Mouse (Mus musculus) intestine, embryonic 15.5 days (tissue): ENCODE results near the gene Kcnma1. TPM values are rescaled to one million over a fixed set of nuclear protein-coding genes. Genes with fewer than 3 reads are reported as not detected.

Source experiments
- ATAC-seq: fragments of 200-750 bp; cut with Nextera tagmentation; 2 replicates; pipeline ENCODE4 v1.8.0; 2017; ENCODE audit warnings: moderate TSS enrichment, moderate library complexity
- H3K27ac ChIP-seq: fragments of 300-500 bp; sonication (generic); 2 replicates; pipeline ENCODE4 v1.5.1; 2015; ENCODE audit warnings: mild to moderate bottlenecking, inconsistent platforms
- H3K27me3 ChIP-seq: fragments of 300-500 bp; sonication (generic); replicated peaks from 2 replicates; pipeline ENCODE4 v1.6.1; 2015; ENCODE audit warnings: inconsistent platforms
- H3K36me3 ChIP-seq: fragments of 300-500 bp; sonication (generic); 2 replicates; pipeline ENCODE4 v1.6.1; 2015; ENCODE audit warnings: inconsistent platforms
- H3K4me1 ChIP-seq: fragments of 300-500 bp; sonication (generic); replicated peaks from 2 replicates; pipeline ENCODE4 v1.6.1; 2015; ENCODE audit warnings: inconsistent platforms
- H3K4me2 ChIP-seq: fragments of 300-500 bp; sonication (generic); replicated peaks from 2 replicates; pipeline ENCODE4 v1.6.1; 2015; ENCODE audit warnings: mild to moderate bottlenecking, inconsistent platforms
- H3K4me3 ChIP-seq: fragments of 300-500 bp; sonication (generic); replicated peaks from 2 replicates; pipeline ENCODE4 v1.5.1; 2015; ENCODE audit warnings: inconsistent platforms
- H3K9ac ChIP-seq: fragments of 300-500 bp; sonication (generic); 2 replicates; pipeline ENCODE4 v1.6.1; 2015; ENCODE audit warnings: inconsistent platforms
- H3K9me3 ChIP-seq: fragments of 300-500 bp; sonication (generic); 2 replicates; pipeline ENCODE4 v1.6.1; 2016; ENCODE audit warnings: inconsistent platforms
- WGBS: fragments of 180-500 bp; shearing (Covaris S2); methylation state at CpG from one replicate; pipeline ENCODE4 v1.1.7; 2015; 5-methylcytosine and 5-hydroxymethylcytosine counted together
- polyA plus RNA-seq: library from polyadenylated mRNA; unstranded; fragments of >200 nt; fragmentation: Nextera tagmentation; extraction: Ambion mirVana; gene quantifications from 2 replicates; pipeline ENCODE4 v1.2.1, GENCODE M21; 2015

Kcnma1 gene
- polyA plus RNA-seq, 1 experiment from 2014 or later: 7.4 TPM

- Histone ChIP-seq H3K36me3 (no peaks in the 10 kb centered on the region), H3K27ac (no peak overlapping the region), H3K4me2 (no peak overlapping the region), H3K9ac (no peak overlapping the region), H3K4me1 (no peaks in the 10 kb centered on the region), H3K9me3 (no peaks in the 10 kb centered on the region), H3K27me3 (no peaks in the 10 kb centered on the region), H3K4me3 (no peak overlapping the region)
- ATAC-seq: no peak
- 66% methylated on average over 4 of the region's 4 CpGs for WGBS
Observed at GRCm38 (mm10) chr14:23635903-23636302, 378.4 kb downstream of the Kcnma1 start.

GRCm38 (mm10) chr14:23633011-23633595 lies 381.2 kb downstream of the Kcnma1 start:
- H3K9ac ChIP-seq: no peak overlapping the region
- H3K9me3 ChIP-seq: no peaks in the 10 kb centered on the region
- H3K36me3 ChIP-seq: no peaks in the 10 kb centered on the region
- ATAC-seq: no peak
- no peak overlapping the region for H3K4me2 ChIP-seq
- no peaks in the 10 kb centered on the region for H3K27me3 ChIP-seq
- WGBS: 67% methylated on average over 5 of the region's 5 CpGs
- no peaks in the 10 kb centered on the region for H3K4me1 ChIP-seq
- no peak overlapping the region for H3K27ac ChIP-seq
- no peak overlapping the region for H3K4me3 ChIP-seq

GRCm38 (mm10) chr14:23626925-23627324 lies 387.4 kb downstream of the Kcnma1 start:
- Histone ChIP-seq H3K4me3 (no peak overlapping the region), H3K4me1 (no peaks in the 10 kb centered on the region), H3K9me3 (no peaks in the 10 kb centered on the region), H3K9ac (no peak overlapping the region), H3K27ac (no peak overlapping the region), H3K4me2 (no peak overlapping the region), H3K36me3 (no peaks in the 10 kb centered on the region), H3K27me3 (no peaks in the 10 kb centered on the region)
- WGBS: 37% methylated on average over 6 of the region's 6 CpGs
- ATAC-seq: no peak

- H3K9me3 ChIP-seq: no peaks in the 10 kb centered on the region
- H3K4me2 ChIP-seq: no peak overlapping the region
- 42% methylated on average over 2 of the region's 2 CpGs for WGBS
- no peak overlapping the region for H3K9ac ChIP-seq
- no peak for ATAC-seq
- no peaks in the 10 kb centered on the region for H3K27me3 ChIP-seq
- no peaks in the 10 kb centered on the region for H3K36me3 ChIP-seq
- H3K4me1 ChIP-seq: no peaks in the 10 kb centered on the region
- H3K4me3 ChIP-seq: no peak overlapping the region
- no peak overlapping the region for H3K27ac ChIP-seq
Observed at GRCm38 (mm10) chr14:23626114-23626513, 388.2 kb downstream of the Kcnma1 start.

GRCm38 (mm10) chr14:23625436-23625835 lies 388.9 kb downstream of the Kcnma1 start:
- no peak for ATAC-seq
- Histone ChIP-seq H3K9me3 (no peaks in the 10 kb centered on the region), H3K36me3 (no peaks in the 10 kb centered on the region), H3K9ac (no peak overlapping the region), H3K27ac (no peak overlapping the region), H3K4me1 (no peaks in the 10 kb centered on the region), H3K27me3 (no peaks in the 10 kb centered on the region), H3K4me3 (no peak overlapping the region), H3K4me2 (no peak overlapping the region)
- WGBS: 94% methylated on average over 6 of the region's 6 CpGs

- no peak overlapping the region for H3K9ac ChIP-seq
- H3K9me3 ChIP-seq: no peaks in the 10 kb centered on the region
- WGBS: 79% methylated on average over 1 of the region's 1 CpGs
- no peak overlapping the region for H3K4me2 ChIP-seq
- H3K36me3 ChIP-seq: no peaks in the 10 kb centered on the region
- ATAC-seq: no peak
- H3K4me3 ChIP-seq: no peak overlapping the region
- H3K27me3 ChIP-seq: no peaks in the 10 kb centered on the region
- no peaks in the 10 kb centered on the region for H3K4me1 ChIP-seq
- no peak overlapping the region for H3K27ac ChIP-seq
Observed at GRCm38 (mm10) chr14:23624455-23624854, 389.8 kb downstream of the Kcnma1 start.

- no peak overlapping the region for H3K27ac ChIP-seq
- 72% methylated on average over 2 of the region's 2 CpGs for WGBS
- no peaks in the 10 kb centered on the region for H3K36me3 ChIP-seq
- no peak overlapping the region for H3K4me2 ChIP-seq
- no peaks in the 10 kb centered on the region for H3K9me3 ChIP-seq
- H3K4me1 ChIP-seq: no peaks in the 10 kb centered on the region
- H3K27me3 ChIP-seq: no peaks in the 10 kb centered on the region
- H3K4me3 ChIP-seq: no peak overlapping the region
- H3K9ac ChIP-seq: no peak overlapping the region
- no peak for ATAC-seq
Observed at GRCm38 (mm10) chr14:23620685-23621084, 393.6 kb downstream of the Kcnma1 start.

GRCm38 (mm10) chr14:23618973-23619372 lies 395.3 kb downstream of the Kcnma1 start:
- Histone ChIP-seq H3K4me2 (no peak overlapping the region), H3K27ac (no peak overlapping the region), H3K9ac (no peak overlapping the region), H3K4me1 (no peaks in the 10 kb centered on the region), H3K4me3 (no peak overlapping the region), H3K27me3 (no peaks in the 10 kb centered on the region), H3K9me3 (no peaks in the 10 kb centered on the region), H3K36me3 (no peaks in the 10 kb centered on the region)
- no peak for ATAC-seq
- WGBS: 72% methylated on average over 2 of the region's 2 CpGs

GRCm38 (mm10) chr14:23618081-23618480 lies 396.2 kb downstream of the Kcnma1 start:
- no peaks in the 10 kb centered on the region for H3K27me3 ChIP-seq
- 45% methylated on average over 1 of the region's 1 CpGs for WGBS
- no peak overlapping the region for H3K4me3 ChIP-seq
- no peaks in the 10 kb centered on the region for H3K4me1 ChIP-seq
- H3K9ac ChIP-seq: no peak overlapping the region
- no peak for ATAC-seq
- H3K4me2 ChIP-seq: no peak overlapping the region
- H3K9me3 ChIP-seq: no peaks in the 10 kb centered on the region
- H3K27ac ChIP-seq: no peak overlapping the region
- no peaks in the 10 kb centered on the region for H3K36me3 ChIP-seq

- ATAC-seq: no peak
- no peaks in the 10 kb centered on the region for H3K9me3 ChIP-seq
- no peaks in the 10 kb centered on the region for H3K4me1 ChIP-seq
- no peaks in the 10 kb centered on the region for H3K27me3 ChIP-seq
- WGBS: 79% methylated on average over 3 of the region's 3 CpGs
- H3K4me3 ChIP-seq: no peak overlapping the region
- H3K9ac ChIP-seq: no peak overlapping the region
- H3K27ac ChIP-seq: no peak overlapping the region
- H3K4me2 ChIP-seq: no peak overlapping the region
- H3K36me3 ChIP-seq: no peaks in the 10 kb centered on the region
Observed at GRCm38 (mm10) chr14:23610054-23610453, 404.2 kb downstream of the Kcnma1 start.

GRCm38 (mm10) chr14:23605740-23606139 lies 408.6 kb downstream of the Kcnma1 start:
- 73% methylated on average over 7 of the region's 7 CpGs for WGBS

GRCm38 (mm10) chr14:23602937-23603336 lies 411.4 kb downstream of the Kcnma1 start:
- H3K9ac ChIP-seq: no peak overlapping the region
- no peaks in the 10 kb centered on the region for H3K4me1 ChIP-seq
- WGBS: 45% methylated on average over 4 of the region's 4 CpGs
- H3K4me2 ChIP-seq: no peak overlapping the region
- H3K4me3 ChIP-seq: no peak overlapping the region
- no peak overlapping the region for H3K27ac ChIP-seq
- no peaks in the 10 kb centered on the region for H3K9me3 ChIP-seq
- H3K36me3 ChIP-seq: no peaks in the 10 kb centered on the region
- H3K27me3 ChIP-seq: no peaks in the 10 kb centered on the region
- ATAC-seq: no peak

More at GRCm38 (mm10) chr14:23605740-23606139, 408.6 kb downstream of the Kcnma1 start:
- no peak overlapping the region for H3K4me2 ChIP-seq
- no peak overlapping the region for H3K9ac ChIP-seq
- no peak overlapping the region for H3K27ac ChIP-seq
- H3K4me1 ChIP-seq: no peaks in the 10 kb centered on the region
- no peak overlapping the region for H3K4me3 ChIP-seq
- ATAC-seq: no peak
- H3K9me3 ChIP-seq: no peaks in the 10 kb centered on the region
- H3K27me3 ChIP-seq: no peaks in the 10 kb centered on the region
- H3K36me3 ChIP-seq: no peaks in the 10 kb centered on the region

GRCm38 (mm10) chr14:23602054-23602453 lies 412.2 kb downstream of the Kcnma1 start:
- no peaks in the 10 kb centered on the region for H3K9me3 ChIP-seq
- no peak overlapping the region for H3K27ac ChIP-seq
- no peaks in the 10 kb centered on the region for H3K27me3 ChIP-seq
- H3K4me3 ChIP-seq: no peak overlapping the region
- no peaks in the 10 kb centered on the region for H3K4me1 ChIP-seq
- no peak for ATAC-seq
- no peaks in the 10 kb centered on the region for H3K36me3 ChIP-seq
- no peak overlapping the region for H3K9ac ChIP-seq
- no peak overlapping the region for H3K4me2 ChIP-seq
- WGBS: 77% methylated on average over 2 of the region's 2 CpGs
